Mouse (Mus musculus): ENCODE measurements around the gene Zranb1.

Gene Zranb1

DNA sequence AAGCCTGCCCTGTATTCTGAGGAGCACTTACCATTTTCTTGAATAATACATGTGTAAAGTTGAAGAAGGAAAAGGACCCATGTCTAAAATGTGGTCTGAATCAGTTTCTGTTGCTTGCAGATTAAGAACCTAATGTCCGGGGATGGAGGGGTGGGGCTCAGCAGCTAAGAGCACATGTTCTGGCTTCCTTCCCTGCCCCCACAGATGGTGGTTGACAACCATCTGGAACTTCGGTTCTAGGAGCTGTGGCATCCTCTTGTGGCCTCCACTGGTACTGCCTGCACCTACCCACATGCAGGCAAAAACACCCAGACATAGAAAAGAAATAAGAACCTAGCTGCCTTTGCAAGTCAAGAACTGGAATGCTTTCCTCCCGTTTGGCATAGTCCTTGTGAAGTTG lies 72.5 kb downstream of the Zranb1 start:
- DNase-seq: peak; percentile 98

DNA sequence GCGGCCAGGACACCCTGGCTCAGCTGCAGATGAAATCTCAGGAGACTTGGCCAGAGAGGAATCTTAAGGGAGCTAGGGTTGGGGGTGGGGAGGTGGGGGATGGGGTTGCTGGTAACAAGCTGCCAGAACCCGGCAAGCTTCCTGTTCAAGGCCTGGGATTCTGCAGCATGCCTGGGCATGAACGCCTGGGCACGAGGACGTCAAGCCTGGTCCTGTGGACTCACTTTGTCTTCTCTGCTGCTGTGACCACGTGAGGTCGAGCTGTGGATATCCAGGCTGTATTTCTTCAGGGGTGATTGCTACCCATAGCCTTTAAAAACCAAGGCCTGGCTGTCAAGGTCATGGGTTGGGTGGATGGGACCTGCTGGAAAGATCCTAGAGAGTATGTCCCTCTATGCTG lies 74.8 kb downstream of the Zranb1 start:
- peak; percentile 89 for DNase-seq

DNA sequence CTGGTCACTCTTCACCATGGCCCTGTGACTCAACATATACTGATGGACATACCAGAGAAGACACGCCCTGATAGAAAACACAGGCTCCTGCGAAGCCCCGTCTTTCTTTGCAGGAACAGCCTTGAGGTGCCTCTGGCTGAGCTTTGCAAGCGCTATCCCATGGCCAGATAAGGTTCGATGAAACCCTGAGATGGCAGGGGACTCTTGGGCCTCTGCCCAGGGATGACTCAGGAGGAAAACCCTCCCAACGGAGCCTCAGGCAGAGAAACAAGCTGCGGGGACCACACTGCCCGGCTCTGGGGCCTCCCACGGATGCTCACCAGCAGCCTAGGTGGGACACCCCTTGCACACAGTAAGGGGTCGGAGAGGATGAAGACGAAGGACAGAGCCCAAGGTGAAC lies 76.4 kb downstream of the Zranb1 start:
- peak; percentile 95 for DNase-seq

DNA sequence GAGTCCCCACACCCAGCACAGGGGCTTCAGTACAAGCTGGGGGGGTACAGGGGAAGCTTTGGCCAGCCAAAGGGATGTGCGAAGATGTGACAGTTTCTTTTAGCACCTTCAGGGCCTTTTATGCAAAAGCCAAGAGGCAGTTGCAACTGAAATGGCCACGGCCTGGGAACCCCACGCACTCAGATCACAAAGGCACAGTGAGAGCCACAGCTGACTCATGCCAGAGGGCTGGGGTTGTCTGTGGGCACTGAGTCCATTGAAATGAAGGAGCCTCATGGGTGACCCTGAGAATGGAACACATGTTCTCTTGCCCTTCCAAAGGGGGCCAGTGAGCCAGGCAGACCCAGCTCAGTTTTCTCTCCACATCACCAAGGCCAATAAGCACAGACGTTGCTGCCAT lies 77.7 kb downstream of the Zranb1 start:
- peak; percentile 82 for DNase-seq

DNA sequence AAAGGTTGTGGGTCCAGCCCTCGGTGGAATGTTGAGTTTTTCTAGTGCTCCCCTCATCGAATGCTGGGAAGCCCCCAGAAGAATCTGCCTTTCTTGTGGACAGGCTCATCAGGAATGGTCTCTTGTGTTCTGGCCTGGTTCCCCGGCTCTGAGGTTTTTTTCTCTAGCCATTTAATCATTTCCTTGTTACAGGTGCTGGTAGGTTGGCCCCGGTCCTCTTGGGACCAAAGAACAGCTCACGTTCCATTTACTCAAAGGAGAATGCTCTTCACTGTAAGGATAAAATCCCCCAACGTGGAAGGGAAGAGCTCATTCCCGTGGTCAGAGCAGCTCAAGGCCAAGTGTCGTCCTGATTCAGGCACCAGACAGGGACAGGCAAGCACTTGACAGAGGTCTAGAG lies 78.7 kb downstream of the Zranb1 start:
- DNase-seq: peak; percentile 87

DNA sequence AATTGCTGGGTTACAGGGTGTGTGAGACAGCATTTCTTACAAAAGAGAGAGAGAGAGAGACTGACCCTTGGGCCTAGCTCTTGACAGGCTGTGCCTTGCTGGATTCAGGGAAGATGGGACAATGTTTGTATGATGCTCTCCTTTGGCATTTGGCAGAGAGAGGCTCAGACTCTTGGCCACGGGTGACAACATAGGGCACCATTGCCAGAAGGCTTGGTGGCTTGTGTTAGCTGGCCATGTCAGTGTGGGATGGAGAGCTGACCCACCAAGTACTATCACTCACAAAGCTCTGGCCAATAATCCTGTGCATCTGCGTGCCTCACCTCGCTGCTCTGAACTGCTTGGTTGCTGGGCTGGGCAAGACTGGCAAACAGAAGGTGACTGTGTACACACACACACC lies 79.5 kb downstream of the Zranb1 start:
- no peak for DNase-seq

DNA sequence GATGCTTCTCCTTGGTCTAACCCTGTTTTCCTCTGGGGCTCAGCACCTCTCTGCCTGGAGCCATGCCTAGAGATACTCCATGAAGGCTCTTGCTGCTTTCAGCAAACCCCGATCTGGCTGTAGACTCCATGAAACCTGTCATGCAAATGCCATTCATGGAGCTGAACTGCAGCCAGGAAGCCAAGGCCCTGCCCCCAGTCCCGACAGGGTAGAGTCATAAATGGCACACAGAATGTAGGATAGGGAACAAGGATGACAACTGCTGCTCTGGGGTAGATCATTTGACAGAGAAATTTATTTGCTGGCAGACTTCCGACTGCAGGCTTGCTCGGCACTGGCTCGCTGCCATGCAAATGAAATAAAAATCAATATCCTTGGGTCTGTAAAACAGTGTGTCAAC lies 80.2 kb downstream of the Zranb1 start:
- peak; percentile 92 for DNase-seq

DNA sequence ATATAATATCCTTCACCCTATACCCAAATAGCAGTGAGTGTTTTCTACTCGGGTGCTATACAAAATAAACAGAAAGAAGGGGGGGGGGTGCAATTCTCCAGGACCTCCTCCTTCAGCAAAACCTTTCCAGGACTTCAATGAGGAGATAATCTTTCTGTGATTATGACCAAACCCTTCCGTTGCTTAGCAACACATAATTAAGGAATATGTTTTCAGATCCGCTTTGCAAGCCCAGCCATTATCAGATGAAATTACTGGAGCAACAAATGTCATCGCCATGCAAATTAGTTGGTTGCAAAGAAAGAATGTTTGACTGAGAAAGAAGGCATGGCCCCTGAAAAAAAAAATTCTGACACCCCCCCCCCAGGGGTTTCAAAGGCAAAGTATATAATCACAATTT lies 80.7 kb downstream of the Zranb1 start:
- DNase-seq: no peak

DNA sequence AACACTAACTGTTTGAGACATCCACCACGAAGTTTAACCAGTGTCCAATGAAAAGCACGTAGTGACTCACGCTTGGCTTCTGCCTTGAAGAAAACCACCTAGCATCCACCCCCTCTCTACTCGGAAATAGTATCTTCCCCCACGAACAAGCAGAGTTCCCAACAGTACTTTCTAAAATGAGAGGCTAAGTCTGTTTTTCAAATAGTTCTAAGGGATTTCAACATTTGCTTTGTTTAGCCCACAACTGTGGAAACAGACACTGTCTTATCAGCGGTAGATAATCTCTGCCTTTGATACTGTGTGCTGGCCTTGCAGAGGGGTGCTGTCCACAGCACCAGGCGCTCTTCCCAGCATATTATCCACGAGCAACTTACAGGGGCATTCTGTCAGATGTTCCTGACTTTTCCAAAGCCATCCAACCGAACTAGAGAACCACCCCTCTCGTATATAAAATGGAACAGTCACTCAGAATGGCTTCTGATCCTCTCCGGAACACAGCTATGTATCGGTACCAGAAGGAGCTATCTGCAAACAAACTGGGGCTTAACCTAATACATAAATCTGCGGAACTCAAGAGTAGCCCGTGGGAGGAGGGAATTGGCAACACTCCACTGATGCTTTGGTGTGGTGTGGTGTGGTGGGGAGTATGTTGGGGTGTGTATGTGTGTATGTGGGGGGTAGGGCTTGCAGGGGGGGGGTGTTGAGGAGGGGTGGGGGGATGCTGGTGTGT lies 81.9 kb downstream of the Zranb1 start:
- DNase-seq: no peak

DNA sequence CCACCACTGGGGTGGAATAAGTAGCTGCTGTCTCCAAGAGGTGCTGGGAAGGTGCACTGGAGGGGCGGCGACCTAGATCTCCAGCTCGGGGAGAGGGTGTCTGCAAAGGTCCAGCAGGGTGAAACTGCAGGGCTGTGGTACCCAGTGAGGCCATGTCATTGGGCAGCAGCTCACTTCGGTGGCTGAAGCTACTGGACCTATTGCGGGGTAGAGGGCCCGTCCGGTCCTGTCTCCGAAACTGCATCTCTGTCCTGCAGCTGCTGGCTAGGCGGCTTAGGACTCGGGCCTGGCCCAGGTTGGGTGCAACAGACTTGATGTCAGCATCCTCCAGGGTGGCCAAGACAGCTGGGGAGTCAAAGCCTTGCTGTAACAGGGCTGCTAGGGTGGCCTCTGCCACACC lies 83.0 kb downstream of the Zranb1 start:
- peak; percentile 91 for DNase-seq

DNA sequence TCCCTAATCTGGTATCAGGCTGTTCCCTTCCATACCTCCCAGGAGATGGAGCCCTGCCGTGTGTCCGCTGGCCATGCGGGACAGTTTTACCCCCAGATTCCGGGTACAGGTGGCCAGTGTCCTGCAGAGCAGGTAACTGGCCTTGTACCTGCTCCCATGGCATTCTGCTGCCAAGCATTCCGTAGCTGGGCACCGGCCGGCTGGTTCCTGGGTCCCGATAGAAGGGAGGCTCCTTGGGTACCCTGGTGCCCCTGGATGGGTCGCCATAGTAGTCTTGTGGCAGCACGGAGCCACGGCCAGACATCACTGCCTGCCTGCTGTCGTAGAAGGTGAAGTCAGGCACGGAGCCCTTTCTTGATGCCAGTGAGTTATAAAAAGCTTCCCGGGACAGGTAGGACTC lies 83.7 kb downstream of the Zranb1 start:
- DNase-seq: peak; percentile 86

DNA sequence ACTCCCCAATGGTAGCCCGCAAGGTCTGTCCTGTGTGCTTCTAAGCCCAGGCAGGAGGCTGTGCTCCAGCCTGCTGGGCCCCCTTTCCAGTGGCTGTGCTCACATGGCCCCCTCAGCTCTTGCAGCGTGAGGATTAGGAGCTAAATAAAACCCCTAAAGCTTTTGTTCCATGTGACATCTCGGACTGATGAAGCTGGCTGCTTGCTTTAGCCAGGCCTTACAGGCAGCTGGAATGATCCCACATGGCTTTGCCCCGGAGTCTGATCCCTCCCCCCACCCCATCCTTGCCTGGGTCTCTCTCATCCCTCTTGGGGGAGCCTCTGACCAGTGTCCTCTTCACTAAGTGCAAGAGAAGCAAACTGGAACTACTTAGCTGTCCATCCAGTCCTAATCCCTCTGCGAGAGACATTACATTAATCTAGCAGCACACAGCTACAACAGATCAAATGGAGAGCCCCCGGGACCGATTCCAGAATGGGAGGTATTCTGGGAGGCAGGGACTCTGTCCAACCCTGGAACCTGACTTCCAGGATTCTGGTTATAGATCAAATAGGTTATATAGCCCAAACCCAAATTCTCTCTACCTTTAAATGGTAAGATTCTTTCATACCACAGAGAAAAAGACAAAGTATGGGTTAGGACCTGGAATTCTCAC lies 84.6 kb downstream of the Zranb1 start:
- no peak for DNase-seq

DNA sequence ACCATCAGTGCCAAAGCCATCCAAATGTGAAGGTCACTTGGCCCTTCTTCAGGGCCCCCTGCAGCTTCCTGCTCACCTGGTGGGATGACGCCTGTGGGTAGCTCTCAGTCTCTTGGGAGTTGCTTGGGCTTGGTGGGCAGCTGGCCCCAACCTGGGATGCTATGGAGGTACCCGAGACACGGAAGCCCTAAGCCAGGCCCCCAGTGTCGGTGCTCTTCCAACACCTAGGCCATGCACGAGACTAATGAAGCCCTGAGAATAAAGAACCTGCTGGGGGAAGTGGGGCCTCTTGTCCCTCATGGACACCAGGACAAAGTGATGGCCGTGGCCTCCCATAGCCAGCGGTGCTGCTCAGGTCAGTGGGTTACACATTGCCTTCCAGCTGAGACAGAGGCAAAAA lies 88.0 kb downstream of the Zranb1 start:
- DNase-seq: peak; percentile 92

DNA sequence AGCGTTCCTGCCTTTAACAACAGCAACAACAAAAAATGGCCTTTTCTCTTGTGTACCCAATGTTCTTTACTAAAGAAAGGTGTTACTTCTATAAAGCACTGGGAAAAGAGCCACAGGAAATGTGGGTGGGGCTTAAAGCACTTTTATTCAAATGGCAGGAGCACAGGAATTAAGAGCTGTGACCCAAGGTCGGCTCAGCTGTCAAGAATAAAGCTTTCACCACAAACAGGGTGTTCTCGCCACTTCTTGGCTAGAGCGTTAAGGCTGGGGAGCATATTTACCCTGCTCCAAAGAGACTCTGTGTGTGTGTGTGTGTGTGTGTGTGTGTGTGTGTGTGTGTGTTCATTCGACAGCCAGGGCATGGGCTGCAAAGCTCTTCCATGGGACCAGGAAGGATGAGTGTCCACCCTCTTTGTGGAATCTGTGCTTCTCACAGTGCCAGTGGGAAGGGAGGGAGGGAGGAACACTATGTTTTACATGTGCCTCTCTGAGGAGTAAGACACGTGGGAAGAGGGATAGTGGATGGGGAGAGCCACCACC lies 88.6 kb downstream of the Zranb1 start:
- DNase-seq: peak; percentile 92

DNA sequence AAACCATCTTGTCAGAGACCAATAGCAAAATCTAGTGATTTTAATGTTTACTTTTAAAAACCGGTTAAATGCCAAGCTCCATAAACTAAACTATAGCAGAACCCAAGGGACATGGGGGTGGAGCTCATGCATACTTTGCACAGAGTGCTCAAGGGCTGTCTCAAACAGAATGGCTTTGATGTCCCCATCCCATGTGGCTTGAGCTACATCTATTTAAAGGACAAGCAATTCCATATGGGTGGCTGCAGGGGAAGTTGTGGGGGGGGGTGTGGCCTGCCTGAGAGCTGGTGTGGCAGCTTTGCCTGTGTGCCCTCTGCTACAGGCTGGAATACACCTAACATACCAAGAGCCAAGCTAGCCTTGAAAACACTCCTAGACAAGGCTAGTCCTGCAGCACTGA lies 93.8 kb downstream of the Zranb1 start:
- peak; percentile 82 for DNase-seq

DNA sequence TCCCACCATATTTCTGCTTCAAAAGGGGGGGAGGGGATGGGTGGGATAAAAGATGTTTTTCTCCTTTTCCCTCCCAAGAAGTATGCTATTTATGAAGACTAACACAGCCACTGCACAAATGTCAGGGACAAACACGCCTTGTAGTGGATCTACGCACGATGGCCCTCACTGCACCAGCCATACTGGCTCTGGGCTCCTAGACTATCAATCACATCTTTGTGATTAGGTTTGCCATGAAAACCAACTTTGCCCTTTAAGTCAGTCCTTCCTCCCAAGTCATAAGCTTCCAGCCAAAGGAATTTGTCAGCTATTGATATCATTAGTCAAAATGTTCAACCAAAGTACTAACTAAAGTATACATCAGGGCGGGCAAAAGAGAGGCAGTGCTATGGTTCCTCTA lies 97.0 kb downstream of the Zranb1 start:
- no peak for DNase-seq

DNA sequence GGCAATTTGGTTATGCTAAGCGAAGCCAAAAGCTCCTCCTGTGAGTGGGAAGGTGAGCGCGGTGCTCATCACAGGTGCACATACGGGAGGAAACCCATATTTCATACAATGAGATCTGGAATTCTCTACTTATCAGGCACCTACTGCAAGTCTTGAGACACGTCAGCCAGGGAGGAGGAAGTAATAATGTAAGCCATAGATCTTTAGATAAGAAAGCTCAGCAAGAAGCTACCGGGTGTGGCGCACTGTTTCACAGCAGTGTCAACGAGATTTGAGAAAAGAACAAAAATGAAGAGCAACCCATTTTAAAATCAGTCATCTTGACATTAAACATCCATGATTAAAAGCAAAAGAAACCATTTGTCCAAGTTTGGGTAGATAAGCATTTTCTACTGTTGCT lies 98.1 kb downstream of the Zranb1 start:
- no peak for DNase-seq

DNA sequence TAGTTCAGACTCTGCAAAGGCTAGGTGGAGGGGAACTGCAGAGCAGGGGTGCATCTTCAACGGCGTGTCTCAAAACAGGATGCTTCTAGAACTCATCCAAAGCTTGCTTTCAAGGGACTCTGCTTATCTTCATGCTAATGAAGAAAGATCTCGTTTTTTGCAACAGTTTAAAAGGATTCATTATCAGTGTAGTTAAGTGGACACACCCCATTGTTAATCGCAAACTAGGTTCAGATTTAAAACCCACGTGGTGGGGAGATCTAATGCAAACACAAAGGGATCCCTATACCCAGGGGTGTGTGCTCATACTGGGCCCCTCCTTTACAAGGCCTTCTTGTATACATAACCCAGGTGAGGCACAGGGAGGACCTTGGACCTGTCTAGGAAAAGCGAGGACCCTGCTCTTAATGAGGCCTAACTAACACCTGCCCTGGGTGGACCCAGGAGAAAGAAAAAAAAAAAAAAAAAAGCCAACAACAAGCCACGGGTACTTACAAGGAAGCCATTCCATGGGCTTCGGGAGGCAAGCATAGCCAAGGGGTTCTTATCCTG lies 98.6 kb downstream of the Zranb1 start:
- peak; percentile 83 for DNase-seq

DNA sequence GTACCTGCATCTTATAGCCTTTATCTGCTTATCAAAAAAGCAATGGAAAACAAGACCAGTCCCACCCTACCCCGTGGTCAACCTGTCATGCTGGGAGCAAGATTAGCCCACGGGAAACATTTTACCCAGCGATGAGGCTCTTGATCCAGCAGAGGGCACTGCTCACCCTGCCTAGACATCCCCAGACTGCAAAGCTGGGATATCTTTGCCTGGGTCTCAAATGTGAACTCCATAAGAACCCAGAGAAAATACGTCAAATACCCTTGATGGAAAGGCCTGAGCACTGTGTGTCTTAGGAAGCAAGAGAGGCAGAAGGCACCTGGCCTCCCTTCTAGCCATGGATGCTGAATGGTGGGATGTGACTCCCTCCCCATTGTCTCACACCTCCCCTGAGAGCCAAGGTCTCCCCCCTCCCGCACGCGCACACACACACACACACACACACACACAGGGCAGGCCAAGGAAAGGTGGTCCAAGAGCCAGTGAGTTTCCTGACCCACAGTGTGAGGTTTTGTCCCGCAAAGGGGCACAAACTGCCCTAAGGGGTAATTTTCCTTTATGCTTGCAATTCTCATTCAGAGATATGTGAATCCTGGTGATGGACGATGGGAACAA lies 101.8 kb downstream of the Zranb1 start:
- DNase-seq: peak; percentile 97

DNA sequence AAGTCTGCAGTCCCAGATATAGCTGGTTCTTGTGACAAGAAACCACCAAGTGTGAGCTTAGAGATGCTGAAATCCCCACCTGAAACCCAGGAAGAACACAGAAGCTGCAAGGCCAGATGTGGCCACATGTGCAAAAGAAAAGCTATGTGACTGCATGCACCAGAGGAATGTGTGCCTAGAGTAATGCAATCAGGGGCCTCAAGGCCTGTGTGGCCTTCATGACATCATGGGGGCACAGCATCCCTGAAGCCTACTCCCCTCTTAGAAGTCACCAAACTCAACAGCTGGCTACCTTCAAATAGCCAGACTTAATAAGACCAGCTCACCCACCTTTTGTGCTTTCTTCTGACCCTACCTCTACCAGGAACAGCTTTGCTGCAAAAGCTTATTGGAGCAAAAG lies 105.0 kb downstream of the Zranb1 start:
- DNase-seq: no peak
